Mouse (Mus musculus) myocyte (in vitro differentiated cells): ENCODE measurements around the gene Col4a1. TPM values are rescaled to one million over a fixed set of nuclear protein-coding genes. Genes with fewer than 3 reads are reported as not detected.

ENCODE experiments used
- H3K27me3 ChIP-seq: one replicate; pipeline ENCODE4 v1.6.1; 2011; ENCODE audit not compliant: control insufficient read depth, insufficient read depth, insufficient read length
- H3K36me3 ChIP-seq: one replicate; pipeline ENCODE4 v1.6.1; 2011; ENCODE audit not compliant: control insufficient read depth, insufficient read depth
- H3K4me2 ChIP-seq: one replicate; pipeline ENCODE4 v1.6.1; 2011; ENCODE audit warnings: low read depth, control low read depth
- H3K4me3 ChIP-seq: one replicate; pipeline ENCODE4 v1.5.1; 2011; ENCODE audit warnings: mild to moderate bottlenecking, control low read depth, moderate library complexity
- H3K79me2 ChIP-seq: one replicate; pipeline ENCODE4 v1.6.1; 2011; ENCODE audit not compliant: control insufficient read depth, insufficient read depth
- H3ac ChIP-seq: one replicate; pipeline ENCODE4 v1.6.1; 2011; ENCODE audit not compliant: control insufficient read depth, insufficient read length
- CEBPB ChIP-seq: IDR thresholded peaks from 2 replicates; pipeline ENCODE4 v1.6.1; 2011; ENCODE audit warnings: mild to moderate bottlenecking, moderate library complexity; ENCODE audit not compliant: poor library complexity, insufficient read depth, severe bottlenecking
- E2F4 ChIP-seq: IDR thresholded peaks from one replicate; pipeline ENCODE4 v1.6.1; 2011; ENCODE audit warnings: mild to moderate bottlenecking, control low read depth, moderate library complexity; ENCODE audit not compliant: insufficient read depth
- MAX ChIP-seq: IDR thresholded peaks from one replicate; pipeline ENCODE4 v1.6.1; 2011; ENCODE audit warnings: low read depth, mild to moderate bottlenecking, control low read depth
- MYOD1 ChIP-seq, 3 experiments: IDR thresholded peaks; one replicate each; pipeline ENCODE4 v1.6.1; 2011; ENCODE audit warnings: control low read depth in 2 of 3, low read depth in 2 of 3, mild to moderate bottlenecking in 2 of 3, moderate library complexity in 1 of 3; ENCODE audit not compliant: insufficient read length in 2 of 3, control insufficient read depth in 1 of 3
- MYOG ChIP-seq, 3 experiments: IDR thresholded peaks; one replicate each; pipeline ENCODE4 v1.6.1; 2011; ENCODE audit warnings: control low read depth in 2 of 3, low read depth in 2 of 3, mild to moderate bottlenecking in 2 of 3; ENCODE audit not compliant: insufficient read length in 2 of 3, control insufficient read depth in 1 of 3, insufficient read depth in 1 of 3
- POLR2A ChIP-seq: IDR thresholded peaks from one replicate; pipeline ENCODE4 v1.6.1; 2011; ENCODE audit warnings: low read depth, mild to moderate bottlenecking, control low read depth, moderate library complexity; ENCODE audit not compliant: insufficient read length
- POLR2AphosphoS2 ChIP-seq: IDR thresholded peaks from one replicate; pipeline ENCODE4 v1.6.1; 2011; ENCODE audit warnings: low read depth, control low read depth; ENCODE audit not compliant: insufficient read length
- REST ChIP-seq: IDR thresholded peaks from one replicate; pipeline ENCODE4 v1.6.1; 2011; ENCODE audit warnings: mild to moderate bottlenecking, control low read depth, moderate library complexity; ENCODE audit not compliant: insufficient read depth, insufficient read length
- SRF ChIP-seq: IDR thresholded peaks from one replicate; pipeline ENCODE4 v1.6.1; 2011; ENCODE audit warnings: low read depth; ENCODE audit not compliant: control insufficient read depth, insufficient read length
- TCF12 ChIP-seq: IDR thresholded peaks from one replicate; pipeline ENCODE4 v1.6.1; 2011; ENCODE audit warnings: mild to moderate bottlenecking, control low read depth; ENCODE audit not compliant: poor library complexity, insufficient read depth, severe bottlenecking
- TCF3 ChIP-seq: IDR thresholded peaks from one replicate; pipeline ENCODE4 v1.6.1; 2011; ENCODE audit warnings: low read depth, control low read depth; ENCODE audit not compliant: insufficient read length
- USF1 ChIP-seq: IDR thresholded peaks from one replicate; pipeline ENCODE4 v1.6.1; 2011; ENCODE audit warnings: low read depth, mild to moderate bottlenecking, control low read depth, moderate library complexity
- polyA plus RNA-seq: library from polyadenylated mRNA; unstranded; fragments of >200 nt; fragmentation: generic; extraction: Trizol; gene quantifications from one replicate; pipeline ENCODE4 v1.2.1, GENCODE M21; 2012; ENCODE audit warnings: missing spikeins

Col4a1 gene
- polyA plus RNA-seq, 1 experiment: 34.8 TPM

DNA sequence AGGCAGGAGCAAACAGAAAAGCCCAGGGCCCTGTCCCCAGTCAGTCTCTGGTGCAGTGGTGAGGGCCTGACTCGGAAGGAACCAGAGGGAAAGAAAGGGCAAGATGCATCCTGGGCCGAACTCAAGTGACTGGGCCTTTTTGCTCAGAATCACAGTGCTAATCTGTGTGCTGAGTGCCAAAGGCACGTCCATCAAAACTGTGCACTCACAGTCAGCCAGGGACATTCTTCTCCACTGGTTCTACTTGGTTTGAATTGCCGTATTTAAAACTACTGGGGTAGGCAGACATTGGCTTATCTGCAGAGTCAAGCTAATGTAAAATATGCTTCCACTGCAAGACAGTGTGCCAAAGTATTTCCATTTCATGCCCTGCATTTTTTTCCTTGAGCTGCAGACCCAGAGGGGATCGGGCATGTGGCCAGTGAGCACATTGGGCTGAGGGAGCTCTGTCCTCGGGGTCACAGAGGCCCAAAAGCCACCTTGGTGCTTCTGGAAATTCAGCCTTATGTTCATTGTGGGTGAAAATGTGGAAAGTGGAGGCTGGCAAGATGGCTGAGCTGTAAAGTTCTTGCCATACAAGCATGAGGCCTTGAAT, 12.3 kb upstream of the Col4a1 start:
- H3ac ChIP-seq: no peak overlapping the region
- H3K36me3 ChIP-seq: no peaks in the 10 kb centered on the region
- H3K79me2 ChIP-seq: peaks cover 4% of the 10 kb centered on the region
- H3K27me3 ChIP-seq: no peaks in the 10 kb centered on the region
- H3K4me3 ChIP-seq: no peak overlapping the region
- TF ChIP-seq REST (no peak), E2F4 (no peak), POLR2A (no peak), USF1 (no peak), MYOG (IDR thresholded peaks at IDR 0.05; ENCODE audit: control insufficient read depth in 1 of 3, insufficient read depth in 1 of 3, insufficient read length in 2 of 3, low read depth in 2 of 3) (no peak), TCF12 (no peak), MYOD1 (IDR thresholded peaks at IDR 0.05; ENCODE audit: control insufficient read depth in 1 of 3, insufficient read length in 2 of 3, low read depth in 2 of 3) (no peak), MAX (no peak), CEBPB (no peak), POLR2AphosphoS2 (no peak)
- no peak overlapping the region for H3K4me2 ChIP-seq

GRCm38 (mm10) chr8:11323681-11324080, 11.1 kb upstream of the Col4a1 start:
- TF ChIP-seq REST (no peak), SRF (no peak), E2F4 (no peak), MYOG (IDR thresholded peaks at IDR 0.05; ENCODE audit: control insufficient read depth in 1 of 3, insufficient read depth in 1 of 3, insufficient read length in 2 of 3, low read depth in 2 of 3) (no peak), POLR2AphosphoS2 (no peak), POLR2A (no peak), MAX (no peak), USF1 (no peak), TCF12 (no peak), CEBPB (no peak), TCF3 (no peak), MYOD1 (IDR thresholded peaks at IDR 0.05; ENCODE audit: control insufficient read depth in 1 of 3, insufficient read length in 2 of 3, low read depth in 2 of 3) (no peak)
- Histone ChIP-seq H3K36me3 (no peaks in the 10 kb centered on the region), H3K4me3 (no peak overlapping the region), H3K79me2 (peaks cover 12% of the 10 kb centered on the region), H3K27me3 (no peaks in the 10 kb centered on the region), H3ac (no peak overlapping the region), H3K4me2 (peak overlapping the region; percentile 59)

GRCm38 (mm10) chr8:11322724-11323585, 10.3 kb upstream of the Col4a1 start:
- H3ac ChIP-seq: no peak overlapping the region
- H3K4me3 ChIP-seq: no peak overlapping the region
- no peaks in the 10 kb centered on the region for H3K36me3 ChIP-seq
- H3K4me2 ChIP-seq: peak overlapping the region; percentile 59
- H3K79me2 ChIP-seq: peaks cover 13% of the 10 kb centered on the region
- H3K27me3 ChIP-seq: no peaks in the 10 kb centered on the region
- TF ChIP-seq POLR2A (no peak), TCF3 (no peak), REST (no peak), TCF12 (no peak)

- Histone ChIP-seq H3K4me3 (no peak overlapping the region), H3K36me3 (no peaks in the 10 kb centered on the region), H3K4me2 (no peak overlapping the region), H3ac (no peak overlapping the region), H3K27me3 (no peaks in the 10 kb centered on the region), H3K79me2 (peaks cover 13% of the 10 kb centered on the region)
- TF ChIP-seq USF1 (no peak), TCF3 (no peak), E2F4 (no peak), MYOG (IDR thresholded peaks at IDR 0.05; ENCODE audit: control insufficient read depth in 1 of 3, insufficient read depth in 1 of 3, insufficient read length in 2 of 3, low read depth in 2 of 3) (no peak), POLR2AphosphoS2 (no peak), TCF12 (no peak), MYOD1 (IDR thresholded peaks at IDR 0.05; ENCODE audit: control insufficient read depth in 1 of 3, insufficient read length in 2 of 3, low read depth in 2 of 3) (no peak), REST (no peak), SRF (no peak), CEBPB (no peak)
These were observed 9.2 kb upstream of the Col4a1 start for GRCm38 (mm10) chr8:11321841-11322240.
